Mouse (Mus musculus) testis, adult 2 months (tissue): ENCODE data around the gene Noto. TPM values are rescaled to one million over a fixed set of nuclear protein-coding genes. Genes with fewer than 3 reads are reported as not detected.

Source experiments
- H3K27ac ChIP-seq: fragments of 200-500 bp; 2 replicates; pipeline ENCODE4 v1.5.1; 2012; ENCODE audit warnings: low read depth, low read length; ENCODE audit not compliant: control insufficient read depth, insufficient read depth
- H3K27me3 ChIP-seq: fragments of 200-500 bp; 2 replicates; pipeline ENCODE4 v1.6.1; 2012; ENCODE audit warnings: mild to moderate bottlenecking, low read length, moderate library complexity; ENCODE audit not compliant: control insufficient read depth, insufficient read depth
- H3K36me3 ChIP-seq: fragments of 200-500 bp; 2 replicates; pipeline ENCODE4 v1.6.1; 2012; ENCODE audit warnings: mild to moderate bottlenecking, low read length; ENCODE audit not compliant: control insufficient read depth, insufficient read depth
- H3K4me1 ChIP-seq: fragments of 200-500 bp; 2 replicates; pipeline ENCODE4 v1.6.1; 2012; ENCODE audit warnings: low read length; ENCODE audit not compliant: control insufficient read depth, insufficient read depth
- H3K4me3 ChIP-seq: fragments of 200-500 bp; 2 replicates; pipeline ENCODE4 v1.5.1; 2012; ENCODE audit warnings: low read depth, mild to moderate bottlenecking, low read length, moderate library complexity, mixed read lengths; ENCODE audit not compliant: control insufficient read depth
- CTCF ChIP-seq: fragments of 200-500 bp; IDR thresholded peaks from 2 replicates; pipeline ENCODE4 v1.5.1; 2012; ENCODE audit warnings: low read depth, mild to moderate bottlenecking, inconsistent platforms, low read length, moderate library complexity; ENCODE audit not compliant: control insufficient read depth, insufficient read depth, insufficient replicate concordance
- POLR2A ChIP-seq: fragments of 200-500 bp; IDR thresholded peaks from 2 replicates; pipeline ENCODE4 v1.6.1; 2012; ENCODE audit warnings: low read depth, mild to moderate bottlenecking, inconsistent platforms, low read length, moderate library complexity; ENCODE audit not compliant: control insufficient read depth
- polyA plus RNA-seq: library from polyadenylated mRNA; depleted of rRNA; stranded (reverse); fragments of >200 nt; gene quantifications from 2 replicates; pipeline ENCODE4 v1.2.3, GENCODE M21; 2012

The Noto gene
- polyA plus RNA-seq, 1 experiment, result not detected

GRCm38 (mm10) chr6:85397165-85397564 lies 26.5 kb upstream of the Noto start:
- no peaks in the 10 kb centered on the region for H3K27me3 ChIP-seq
- H3K4me1 ChIP-seq, result peaks cover 6% of the 10 kb centered on the region
- TF ChIP-seq POLR2A, result no peak
- TF ChIP-seq CTCF, result peak; percentile 61; the same call in 1 of the 2 replicates
- no peaks in the 10 kb centered on the region for H3K36me3 ChIP-seq
- no peak overlapping the region for H3K27ac ChIP-seq
- no peak overlapping the region for H3K4me3 ChIP-seq

- Histone ChIP-seq H3K4me3 (no peak overlapping the region), H3K27me3 (no peaks in the 10 kb centered on the region), H3K36me3 (no peaks in the 10 kb centered on the region), H3K4me1 (peaks cover 3% of the 10 kb centered on the region), H3K27ac (no peak overlapping the region)
- TF ChIP-seq POLR2A, result no peak
- no peak for TF ChIP-seq CTCF
These were observed 24.0 kb upstream of the Noto start for GRCm38 (mm10) chr6:85399715-85400114.

GRCm38 (mm10) chr6:85402613-85403012 lies 21.1 kb upstream of the Noto start:
- H3K4me1 ChIP-seq, result peaks cover 3% of the 10 kb centered on the region
- no peak overlapping the region for H3K27ac ChIP-seq
- TF ChIP-seq CTCF, result no peak
- TF ChIP-seq POLR2A, result no peak
- H3K27me3 ChIP-seq, result no peaks in the 10 kb centered on the region
- H3K4me3 ChIP-seq, result no peak overlapping the region
- no peaks in the 10 kb centered on the region for H3K36me3 ChIP-seq

GRCm38 (mm10) chr6:85403039-85403438 lies 20.6 kb upstream of the Noto start:
- no peaks in the 10 kb centered on the region for H3K27me3 ChIP-seq
- H3K4me3 ChIP-seq, result no peak overlapping the region
- no peak for TF ChIP-seq POLR2A
- TF ChIP-seq CTCF, result no peak
- H3K36me3 ChIP-seq, result no peaks in the 10 kb centered on the region
- no peak overlapping the region for H3K27ac ChIP-seq
- H3K4me1 ChIP-seq, result peaks cover 3% of the 10 kb centered on the region

GRCm38 (mm10) chr6:85409003-85409402 lies 14.7 kb upstream of the Noto start:
- Histone ChIP-seq H3K4me1 (peaks cover 12% of the 10 kb centered on the region), H3K4me3 (no peak overlapping the region), H3K27ac (no peak overlapping the region), H3K27me3 (no peaks in the 10 kb centered on the region), H3K36me3 (no peaks in the 10 kb centered on the region)
- TF ChIP-seq CTCF (no peak), POLR2A (no peak)

GRCm38 (mm10) chr6:85410771-85411273 lies 12.9 kb upstream of the Noto start:
- TF ChIP-seq POLR2A (no peak), CTCF (peak; percentile 52)
- no peaks in the 10 kb centered on the region for H3K27me3 ChIP-seq
- no peak overlapping the region for H3K4me3 ChIP-seq
- no peaks in the 10 kb centered on the region for H3K36me3 ChIP-seq
- peaks cover 12% of the 10 kb centered on the region for H3K4me1 ChIP-seq
- H3K27ac ChIP-seq, result no peak overlapping the region

- no peak for TF ChIP-seq CTCF
- no peak for TF ChIP-seq POLR2A
- Histone ChIP-seq H3K36me3 (no peaks in the 10 kb centered on the region), H3K27me3 (no peaks in the 10 kb centered on the region), H3K4me3 (no peak overlapping the region), H3K4me1 (no peaks in the 10 kb centered on the region), H3K27ac (no peak overlapping the region)
These were observed 7.9 kb upstream of the Noto start for GRCm38 (mm10) chr6:85415829-85416228.

- no peak overlapping the region for H3K4me3 ChIP-seq
- no peaks in the 10 kb centered on the region for H3K36me3 ChIP-seq
- no peaks in the 10 kb centered on the region for H3K27me3 ChIP-seq
- TF ChIP-seq POLR2A (no peak), CTCF (no peak)
- H3K4me1 ChIP-seq, result no peaks in the 10 kb centered on the region
- no peak overlapping the region for H3K27ac ChIP-seq
These were observed 4.5 kb upstream of the Noto start for GRCm38 (mm10) chr6:85419150-85419549.
